Mouse (Mus musculus): ENCODE data around the gene Mtmr12. TPM values are rescaled to one million over a fixed set of nuclear protein-coding genes. Genes with fewer than 3 reads are reported as not detected.

Gene Mtmr12
- polyA plus RNA-seq, 1 experiment, result 49.2 TPM

DNA sequence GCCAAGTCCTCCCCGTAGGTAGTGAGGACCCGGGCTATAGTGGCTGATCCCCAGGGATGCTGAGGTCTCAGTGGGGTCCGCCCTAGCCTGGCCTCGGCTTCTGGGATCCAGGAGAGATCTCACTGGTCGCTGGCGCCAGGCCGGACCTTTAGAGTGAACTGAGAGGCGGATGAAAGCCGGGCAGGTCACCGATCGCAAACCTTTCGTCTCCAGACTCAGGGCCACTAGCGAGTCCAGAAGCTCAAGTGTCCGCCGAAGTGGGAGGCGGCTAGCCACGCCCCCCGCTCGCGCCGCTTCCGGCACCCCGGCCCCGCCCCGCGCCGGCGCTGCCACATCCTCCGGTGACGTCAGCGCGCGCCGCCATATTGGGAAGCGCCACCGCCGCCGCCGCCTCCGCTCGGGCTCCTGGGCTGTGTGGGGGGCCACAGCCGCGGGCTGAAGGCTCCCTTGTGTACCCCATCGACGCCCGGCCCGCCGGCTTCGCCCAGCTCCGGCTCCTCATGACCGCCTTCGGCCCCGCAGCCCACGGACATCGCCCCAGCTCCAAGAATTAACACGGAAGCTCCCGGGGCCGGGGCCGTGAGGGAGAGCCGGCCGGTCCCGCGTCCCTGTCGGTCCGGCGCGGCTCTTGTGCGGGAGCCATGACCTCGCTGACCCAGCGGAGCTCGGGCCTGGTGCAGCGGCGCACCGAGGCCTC, 116.4 kb downstream of the Mtmr12 start, which contains the start of gene Golph3:
Gene Golph3, plus strand, starts transcription at position 360 of the 697 bp plus-strand sequence.
- no peaks in the 10 kb centered on the region for H3K36me3 ChIP-seq (ENCODE audit: control insufficient read depth, insufficient read depth, low read length)
- H3K27ac ChIP-seq (ENCODE audit: control insufficient read depth, insufficient read depth, low read length), result peak within 1 kb of the TSS; percentile 38; the same call in 1 of the 2 replicates
- H3K27me3 ChIP-seq (ENCODE audit: control insufficient read depth, insufficient read depth, low read length), result peaks cover 2% of the 10 kb centered on the region; the same call in 1 of the 2 replicates
- TF ChIP-seq CTCF (IDR thresholded peaks at IDR 0.05; ENCODE audit: borderline replicate concordance, control insufficient read depth, extremely low read depth, insufficient read depth, low read length, poor library complexity) (no peak), POLR2A (IDR thresholded peaks at IDR 0.05; ENCODE audit: control insufficient read depth, extremely low read depth, insufficient read depth, low read length, poor library complexity) (peak; percentile 80)
- peak; percentile 93 for DNase-seq
- H3K4me1 ChIP-seq (replicated peaks; ENCODE audit: control insufficient read depth, insufficient read depth, low read length), result peaks cover 2% of the 10 kb centered on the region
- under 1% methylated on average over 56 of the region's 74 CpGs for WGBS
- peak within 1 kb of the TSS; percentile 83 for H3K4me3 ChIP-seq (ENCODE audit: control insufficient read depth, insufficient read depth, low read length)

DNA sequence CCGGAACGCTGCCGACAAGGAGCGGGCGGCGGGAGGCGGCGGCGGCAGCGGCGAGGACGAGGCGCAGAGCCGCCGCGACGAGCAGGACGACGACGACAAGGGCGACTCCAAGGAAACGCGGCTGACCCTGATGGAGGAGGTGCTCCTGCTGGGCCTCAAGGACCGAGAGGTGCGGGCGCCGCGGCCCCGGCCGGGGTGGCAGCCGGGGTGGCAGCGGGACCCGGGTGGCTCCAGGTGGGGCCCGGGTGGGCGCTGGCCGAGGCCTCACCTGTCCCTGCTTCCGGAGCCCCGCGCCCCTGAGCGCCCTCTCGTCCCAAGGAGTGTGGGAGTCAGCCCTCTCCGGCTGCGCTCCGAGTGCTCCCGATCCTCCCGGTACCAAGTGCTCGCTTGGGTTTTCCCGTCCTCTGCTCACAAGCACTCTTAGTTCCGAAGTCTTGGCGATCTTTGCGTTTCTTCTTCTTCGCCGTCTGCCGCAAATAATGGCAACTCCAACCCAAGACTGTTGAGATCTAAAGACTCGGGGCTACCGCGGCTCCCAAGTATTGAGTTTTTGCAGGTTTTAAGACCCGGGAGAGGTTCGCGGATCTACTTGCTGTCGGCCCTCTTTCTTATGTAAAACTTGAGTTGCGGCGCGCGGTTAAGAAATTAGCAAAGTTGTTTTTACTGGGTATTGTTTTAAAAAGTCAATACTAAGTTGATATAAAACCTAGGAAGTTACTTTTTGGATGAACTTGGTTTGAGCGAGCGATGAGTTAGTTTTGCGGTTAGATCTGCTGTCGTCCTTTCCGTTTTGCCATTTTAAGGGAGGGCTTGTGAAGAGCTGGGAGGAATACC, 117.2 kb downstream of the Mtmr12 start, which contains the start of gene 1810049J17Rik:
Gene 1810049J17Rik, minus strand, starts transcription at position 112 of the 834 bp plus-strand sequence.
- TF ChIP-seq POLR2A (IDR thresholded peaks at IDR 0.05; ENCODE audit: control insufficient read depth, extremely low read depth, insufficient read depth, low read length, poor library complexity) (no peak), CTCF (IDR thresholded peaks at IDR 0.05; ENCODE audit: borderline replicate concordance, control insufficient read depth, extremely low read depth, insufficient read depth, low read length, poor library complexity) (0 out of 2 replicates have a peak, but pooled peaks have one; percentile 12)

DNA sequence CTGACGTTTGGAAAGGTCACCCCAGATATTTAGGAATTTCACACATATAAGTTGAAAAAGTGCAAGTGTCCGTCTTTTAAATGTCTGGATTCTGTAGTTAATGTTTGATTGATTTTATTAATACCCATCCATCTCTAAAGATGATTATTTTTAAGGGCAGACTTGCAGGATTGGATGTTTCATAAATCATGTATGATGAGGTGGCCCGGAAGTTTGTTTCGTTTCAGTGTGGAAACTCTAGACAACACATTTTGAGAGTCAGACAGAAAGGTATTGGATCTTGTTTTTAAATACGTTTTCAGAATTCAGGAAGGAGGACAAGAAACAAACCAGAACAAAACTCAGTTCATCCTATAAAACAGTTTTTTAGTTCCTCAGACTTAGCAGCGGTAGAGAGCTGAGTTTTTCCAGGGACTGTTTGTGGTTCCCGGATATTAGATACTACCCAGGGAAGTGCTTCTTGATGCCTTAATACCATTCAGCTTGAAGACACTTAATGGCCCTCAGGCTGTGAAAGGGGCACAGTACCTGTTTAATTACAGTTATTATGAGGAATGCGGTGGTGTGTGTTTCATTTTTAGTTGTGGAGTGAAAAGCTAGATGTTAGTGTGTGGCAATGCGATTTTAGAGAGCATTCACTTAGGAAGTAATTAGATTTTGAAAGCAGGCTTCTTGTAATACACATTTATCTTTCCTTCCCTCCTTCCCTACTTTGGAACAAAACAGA, 118.0 kb downstream of the Mtmr12 start:
- Histone ChIP-seq H3K4me3 (ENCODE audit: control insufficient read depth, insufficient read depth, low read length) (peak overlapping the region; percentile 83; the same call in 1 of the 2 replicates), H3K36me3 (ENCODE audit: control insufficient read depth, insufficient read depth, low read length) (no peaks in the 10 kb centered on the region), H3K27me3 (ENCODE audit: control insufficient read depth, insufficient read depth, low read length) (peaks cover 2% of the 10 kb centered on the region; the same call in 1 of the 2 replicates), H3K27ac (ENCODE audit: control insufficient read depth, insufficient read depth, low read length) (no peak overlapping the region), H3K4me1 (replicated peaks; ENCODE audit: control insufficient read depth, insufficient read depth, low read length) (peaks cover 2% of the 10 kb centered on the region)
- DNase-seq, result no peak
- 14% methylated on average over 9 of the region's 9 CpGs for WGBS
- TF ChIP-seq CTCF (IDR thresholded peaks at IDR 0.05; ENCODE audit: borderline replicate concordance, control insufficient read depth, extremely low read depth, insufficient read depth, low read length, poor library complexity) (no peak), POLR2A (IDR thresholded peaks at IDR 0.05; ENCODE audit: control insufficient read depth, extremely low read depth, insufficient read depth, low read length, poor library complexity) (no peak)

More for the DNA sequence above, 117.2 kb downstream of the Mtmr12 start, which contains the start of gene 1810049J17Rik:
- DNase-seq, result peak; percentile 59
- Histone ChIP-seq H3K27ac (ENCODE audit: control insufficient read depth, insufficient read depth, low read length) (peak within 1 kb of the TSS; percentile 38; the same call in 1 of the 2 replicates), H3K4me1 (replicated peaks; ENCODE audit: control insufficient read depth, insufficient read depth, low read length) (peaks cover 2% of the 10 kb centered on the region), H3K36me3 (ENCODE audit: control insufficient read depth, insufficient read depth, low read length) (no peaks in the 10 kb centered on the region), H3K4me3 (ENCODE audit: control insufficient read depth, insufficient read depth, low read length) (peak within 1 kb of the TSS; percentile 83), H3K27me3 (ENCODE audit: control insufficient read depth, insufficient read depth, low read length) (peaks cover 2% of the 10 kb centered on the region; the same call in 1 of the 2 replicates)
- WGBS, result under 1% methylated on average over 70 of the region's 70 CpGs

Other genes starting within 250 kb of the Mtmr12 start
- gene Sub1, start 208.0 kb upstream of the Mtmr12 start, polyA plus RNA-seq (2012; rRNA removed), result 12.7 and 12.9 TPM in 2 replicates
- gene Zfr, start 87.2 kb upstream of the Mtmr12 start, polyA plus RNA-seq (2012; rRNA removed), result 218 and 232 TPM in 2 replicates
- gene Golph3, start 116.4 kb downstream of the Mtmr12 start, polyA plus RNA-seq (2012; rRNA removed), result 91.4 and 95.5 TPM in 2 replicates
- gene 1810049J17Rik, start 116.9 kb downstream of the Mtmr12 start, polyA plus RNA-seq (2012; rRNA removed), result not detected in 2 replicates